Mouse (Mus musculus): Measurements from ENCODE around the gene Ehmt1.

The Ehmt1 gene

GRCm38 (mm10) chr2:24918930-24919838 is at the start of gene Ehmt1:
Gene Ehmt1 (minus strand): TSS chr2:24919614.
- peak; percentile 94 to 95 for DNase-seq

GRCm38 (mm10) chr2:24962304-24963000 is 43.0 kb upstream of the Ehmt1 start, which contains the start of gene Dph7:
Gene Dph7 (plus strand): TSS chr2:24962400.
- peak; percentile 83 to 85 for DNase-seq

GRCm38 (mm10) chr2:24960910-24961309 is 41.5 kb upstream of the Ehmt1 start:
- DNase-seq, result no peak

- DNase-seq, result no peak
These were observed 33.2 kb upstream of the Ehmt1 start for GRCm38 (mm10) chr2:24952537-24953055.

GRCm38 (mm10) chr2:24950189-24950535 is 30.7 kb upstream of the Ehmt1 start:
- peak in 1 of 2 experiments; percentile 19 for DNase-seq

- DNase-seq, result peak; percentile 98
These were observed 30.2 kb upstream of the Ehmt1 start, which contains the start of gene Zmynd19 for GRCm38 (mm10) chr2:24949421-24950188. Gene Zmynd19 (plus strand): TSS chr2:24949792.

- DNase-seq, result peak; percentile 18 to 27
These were observed 24.9 kb upstream of the Ehmt1 start for GRCm38 (mm10) chr2:24944304-24944703.

GRCm38 (mm10) chr2:24942092-24942491 is 22.7 kb upstream of the Ehmt1 start:
- no peak for DNase-seq

- DNase-seq, result peak; percentile 94 to 95
These were observed 15.8 kb upstream of the Ehmt1 start, which contains the start of gene Arrdc1 for GRCm38 (mm10) chr2:24935057-24935796. Gene Arrdc1 (minus strand): TSS chr2:24935252.

GRCm38 (mm10) chr2:24934441-24934963 is 15.1 kb upstream of the Ehmt1 start:
- DNase-seq, result no peak

- no peak for DNase-seq
These were observed 10.2 kb upstream of the Ehmt1 start for GRCm38 (mm10) chr2:24929593-24929992.

- no peak for DNase-seq
These were observed 9.7 kb upstream of the Ehmt1 start for GRCm38 (mm10) chr2:24929119-24929518.

GRCm38 (mm10) chr2:24927810-24928479 is 8.5 kb upstream of the Ehmt1 start:
- no peak for DNase-seq

GRCm38 (mm10) chr2:24926965-24927358 is 7.5 kb upstream of the Ehmt1 start:
- DNase-seq, result no peak

- DNase-seq, result no peak
These were observed 7.0 kb upstream of the Ehmt1 start for GRCm38 (mm10) chr2:24926345-24926964.

GRCm38 (mm10) chr2:24925284-24925683 is 5.9 kb upstream of the Ehmt1 start:
- DNase-seq, result no peak

- no peak for DNase-seq
These were observed 4.1 kb upstream of the Ehmt1 start for GRCm38 (mm10) chr2:24923561-24923960.

- no peak for DNase-seq
These were observed 393 bp upstream of the Ehmt1 start for GRCm38 (mm10) chr2:24919839-24920175.

GRCm38 (mm10) chr2:24914762-24915161 is 4.7 kb downstream of the Ehmt1 start:
- no peak for DNase-seq

- DNase-seq, result no peak
These were observed 6.8 kb downstream of the Ehmt1 start for GRCm38 (mm10) chr2:24912589-24912988.

- no peak for DNase-seq
These were observed 7.2 kb downstream of the Ehmt1 start for GRCm38 (mm10) chr2:24912189-24912588.
